In genomic region chr7:27859301-27860251, GRCm38 (mm10) we compare ENCODE assay signal across 8 mouse cellular contexts. TPM values are rescaled to one million over a fixed set of nuclear protein-coding genes. Genes with fewer than 3 reads are reported as not detected.
A peak's percentile ranks its signal among the peaks of the same experiment; 100 is the strongest.
DNase-seq lines count a peak whose midpoint lies in the region; ATAC-seq and TF ChIP-seq lines count a peak whose summit lies in the region.

No protein-coding gene starts in this region.

- TF ChIP-seq EP300 in CH12.LX (IDR thresholded peaks at IDR 0.05; ENCODE audit: low read length) = no peak

- H3K4me2 ChIP-seq in CH12.LX (ENCODE audit: insufficient read depth, low read depth, poor library complexity, severe bottlenecking) = peak overlapping the region; percentile 94
- peak overlapping the region; percentile 83 for H3K4me2 ChIP-seq in forebrain, embryonic 11.5 days (ENCODE audit: low read depth, low read length, severe bottlenecking)
- H3K4me2 ChIP-seq in intestine, embryonic 14.5 days (ENCODE audit: low read length) = peak overlapping the region; percentile 73

- intact Hi-C loops in gastrocnemius, postnatal 14 days (cut with DNase I; ENCODE audit: low total_unique reads) = no loop called here

- ATAC-seq in forebrain, embryonic 11.5 days (replicated peaks; ENCODE audit: low FRiP score) = no peak
- ATAC-seq in intestine, embryonic 14.5 days (replicated peaks; ENCODE audit: low FRiP score, low TSS enrichment, low read depth) = peak; percentile 2; the same call in 1 of the 2 replicates

- H3K79me2 ChIP-seq in CH12.LX (replicated peaks; ENCODE audit: control insufficient read depth, extremely low read depth, insufficient read depth, poor library complexity, severe bottlenecking) = peaks cover 8% of the 10 kb centered on the region

- WGBS in forebrain, embryonic 11.5 days = 32% methylated on average over 10 of the region's 10 CpGs
- 21% methylated on average over 10 of the region's 10 CpGs for WGBS in intestine, embryonic 14.5 days
- WGBS in midbrain, embryonic 10.5 days = 38% methylated on average over 10 of the region's 10 CpGs

- TF ChIP-seq CTCF in CH12.LX (conservative IDR thresholded peaks at IDR 0.05 in 1 of 2, IDR thresholded peaks at IDR 0.05 in 1 of 2; ENCODE audit: low read depth in 2 of 2, low read length in 2 of 2) = no peak

- dilution Hi-C loops in CH12.LX (cut with MboI; ENCODE audit: extremely low pct_ligation_motif_present, extremely low pct_unique_long_range_greater_than_20kb, low sequenced_read_pairs) = no loop called here

- peak overlapping the region; percentile 67 for H3K27ac ChIP-seq in CH12.LX (ENCODE audit: insufficient read depth, low read depth)
- no peak overlapping the region for H3K27ac ChIP-seq in forebrain, embryonic 11.5 days (ENCODE audit: low read depth, low read length)
- peak overlapping the region; percentile 87 for H3K27ac ChIP-seq in intestine, embryonic 14.5 days (ENCODE audit: low read depth)
- peak overlapping the region; percentile 90 for H3K27ac ChIP-seq in midbrain, embryonic 10.5 days (replicated peaks)

- TF ChIP-seq RAD21 in CH12.LX (IDR thresholded peaks at IDR 0.05; ENCODE audit: low read depth, low read length) = no peak

- peaks cover 4 to 12% of the 10 kb centered on the region in 2 experiments for H3K4me1 ChIP-seq in CH12.LX (ENCODE audit: control insufficient read depth in 1 of 2, insufficient read depth in 2 of 2)
- peaks cover 4% of the 10 kb centered on the region; the same call in 1 of the 2 replicates for H3K4me1 ChIP-seq in forebrain, embryonic 11.5 days (replicated peaks; ENCODE audit: control insufficient read depth, insufficient read depth, low read length)
- H3K4me1 ChIP-seq in intestine, embryonic 14.5 days (replicated peaks; ENCODE audit: control insufficient read depth, insufficient read depth, low read length) = peaks cover 12% of the 10 kb centered on the region
- peaks cover 22% of the 10 kb centered on the region for H3K4me1 ChIP-seq in midbrain, embryonic 10.5 days

- in situ Hi-C loops in CH12.LX (cut with MboI; ENCODE audit: low pct_ligation_motif_present, low pct_unique_long_range_greater_than_20kb, low sequenced_read_pairs) = no loop called here

- no peak for TF ChIP-seq POLR2A in CH12.LX (IDR thresholded peaks at IDR 0.05; ENCODE audit: low read depth, low read length)

- peaks cover 11 to 12% of the 10 kb centered on the region in 2 experiments for H3K36me3 ChIP-seq in CH12.LX (replicated peaks in 1 of 2; ENCODE audit: control insufficient read depth in 1 of 2, insufficient read depth in 1 of 2, low read length in 1 of 2)
- no peaks in the 10 kb centered on the region for H3K36me3 ChIP-seq in forebrain, embryonic 11.5 days (ENCODE audit: control insufficient read depth, insufficient read depth, low read length)
- H3K36me3 ChIP-seq in intestine, embryonic 14.5 days (ENCODE audit: control insufficient read depth, insufficient read depth, low read length) = peaks cover 9% of the 10 kb centered on the region
- H3K36me3 ChIP-seq in midbrain, embryonic 10.5 days = peaks cover 36% of the 10 kb centered on the region

- H3K4me3 ChIP-seq in CH12.LX (replicated peaks in 1 of 3; ENCODE audit: low read depth in 2 of 3, low read length in 2 of 3, poor library complexity in 1 of 3) = peak overlapping the region; percentile 72 to 86 (median 81)
- peak overlapping the region; percentile 58 for H3K4me3 ChIP-seq in forebrain, embryonic 11.5 days (ENCODE audit: low read depth, low read length)
- peak overlapping the region; percentile 68 for H3K4me3 ChIP-seq in intestine, embryonic 14.5 days (ENCODE audit: low read depth, low read length)
- peak overlapping the region; percentile 78 for H3K4me3 ChIP-seq in midbrain, embryonic 10.5 days

- H3K9ac ChIP-seq in CH12.LX (ENCODE audit: insufficient read depth, low read depth) = peak overlapping the region; percentile 84
- H3K9ac ChIP-seq in forebrain, embryonic 11.5 days (ENCODE audit: low read length) = peak overlapping the region; percentile 74
- H3K9ac ChIP-seq in intestine, embryonic 14.5 days (ENCODE audit: low read length) = peak overlapping the region; percentile 69

- no peaks in the 10 kb centered on the region for H3K27me3 ChIP-seq in CH12.LX (replicated peaks)
- no peaks in the 10 kb centered on the region for H3K27me3 ChIP-seq in forebrain, embryonic 11.5 days (ENCODE audit: control insufficient read depth, insufficient read depth, low read length)
- H3K27me3 ChIP-seq in intestine, embryonic 14.5 days (replicated peaks; ENCODE audit: control insufficient read depth, insufficient read depth, low read length) = no peaks in the 10 kb centered on the region
- no peaks in the 10 kb centered on the region for H3K27me3 ChIP-seq in midbrain, embryonic 10.5 days (ENCODE audit: low read depth, poor library complexity, severe bottlenecking)

- H3K9me3 ChIP-seq in CH12.LX (replicated peaks; ENCODE audit: low read length) = peaks cover 2% of the 10 kb centered on the region
- H3K9me3 ChIP-seq in forebrain, embryonic 11.5 days (ENCODE audit: control insufficient read depth, low read length) = no peaks in the 10 kb centered on the region; the same call in 1 of the 2 replicates
- no peaks in the 10 kb centered on the region for H3K9me3 ChIP-seq in intestine, embryonic 14.5 days (ENCODE audit: control insufficient read depth, low read length)
- H3K9me3 ChIP-seq in midbrain, embryonic 10.5 days (replicated peaks) = peaks cover 5% of the 10 kb centered on the region; the same call in 1 of the 2 replicates

- DNase-seq in cerebellum, postnatal 25 days = peak; percentile 16 to 41
- no peak for DNase-seq in cerebellum, postnatal 4 days (ENCODE audit: low spot score in 2 of 2)
- peak; percentile 10 for DNase-seq in CH12.LX (ENCODE audit: extremely low read depth)
- DNase-seq in forebrain, embryonic 11.5 days (ENCODE audit: low spot score) = no peak
- no peak for DNase-seq in intestine, embryonic 14.5 days (ENCODE audit: low spot score)
- DNase-seq in midbrain, embryonic 10.5 days (ENCODE audit: low spot score) = peak; percentile 16
- no peak for DNase-seq in gastrocnemius, postnatal 14 days
- no peak for DNase-seq in frontal cortex, adult 2 months (ENCODE audit: extremely low spot score in 1 of 2, low spot score in 1 of 2)

TF ChIP-seq in CH12.LX, 34 proteins besides CTCF, POLR2A, EP300 and RAD21:
- no peak for TF ChIP-seq CHD1 (IDR thresholded peaks at IDR 0.05; ENCODE audit: low read depth, low read length)
- 0 out of 2 replicates have a peak, but pooled peaks have one; percentile 37 for TF ChIP-seq MEF2A (IDR thresholded peaks at IDR 0.05; ENCODE audit: borderline replicate concordance, low read depth, low read length)
- TF ChIP-seq ZNF384 (IDR thresholded peaks at IDR 0.05; ENCODE audit: low read depth, low read length) = peak; percentile 94
TF ChIP-seq in CH12.LX: peak in this region for 2.

RNA-seq across cellular contexts. Expression of gene Zfp607a, which starts 2.2 kb away (rescaled TPM):
- 7.0 and 7.8 TPM in 2 replicates for total RNA-seq in CH12.LX (2012; rRNA removed)
- 5.7 and 5.8 TPM in 2 replicates for total RNA-seq in CH12.LX (2014; rRNA removed)
- 6.7 and 6.8 TPM in 2 replicates for polyA plus RNA-seq in CH12.LX (2012; ENCODE audit: insufficient read length, low read depth)
- 4.4 and 4.7 TPM in 2 replicates for polyA plus RNA-seq in forebrain, embryonic 11.5 days (2014; fragmentation: Nextera tagmentation; extraction: Ambion mirVana)
- 4.3 and 5.0 TPM in 2 replicates for polyA plus RNA-seq in intestine, embryonic 14.5 days (2014; fragmentation: Nextera tagmentation; extraction: Ambion mirVana)
- 3.9 and 4.3 TPM in 2 replicates for polyA plus RNA-seq in midbrain, embryonic 10.5 days (2016; fragmentation: Nextera tagmentation; extraction: Ambion mirVana)
- 1 to 10 TPM; 1.7 to 2.0 TPM for total RNA-seq in gastrocnemius, postnatal 14 days (2021)
- 0.61 and 0.98 TPM in 2 replicates for polyA plus RNA-seq in frontal cortex, adult 2 months (2012; rRNA removed)

RNA-seq across cellular contexts. Expression of gene Zfp59, which starts 21.2 kb away (rescaled TPM):
- total RNA-seq in CH12.LX (2012; rRNA removed) (4.0 and 5.0 TPM in 2 replicates), CH12.LX (2014; rRNA removed) (5.9 and 6.5 TPM in 2 replicates)
- 3.4 and 4.0 TPM in 2 replicates for polyA plus RNA-seq in CH12.LX (2012; ENCODE audit: insufficient read length, low read depth)
- 12.8 and 13.9 TPM in 2 replicates for polyA plus RNA-seq in forebrain, embryonic 11.5 days (2014; fragmentation: Nextera tagmentation; extraction: Ambion mirVana)
- 7.4 and 10.4 TPM in 2 replicates for polyA plus RNA-seq in intestine, embryonic 14.5 days (2014; fragmentation: Nextera tagmentation; extraction: Ambion mirVana)
- 9.9 and 11.1 TPM in 2 replicates for polyA plus RNA-seq in midbrain, embryonic 10.5 days (2016; fragmentation: Nextera tagmentation; extraction: Ambion mirVana)
- 1 to 10 TPM; 1.5 to 1.8 TPM for total RNA-seq in gastrocnemius, postnatal 14 days (2021)
- 3.5 and 3.8 TPM in 2 replicates for polyA plus RNA-seq in frontal cortex, adult 2 months (2012; rRNA removed)

RNA-seq across cellular contexts. Expression of gene Zfp626, which starts 52.6 kb away (rescaled TPM):
- 3.6 and 3.9 TPM in 2 replicates for total RNA-seq in CH12.LX (2012; rRNA removed)
- 5.5 and 6.5 TPM in 2 replicates for total RNA-seq in CH12.LX (2014; rRNA removed)
- 3.6 and 4.4 TPM in 2 replicates for polyA plus RNA-seq in CH12.LX (2012; ENCODE audit: insufficient read length, low read depth)
- 3.1 and 3.3 TPM in 2 replicates for polyA plus RNA-seq in forebrain, embryonic 11.5 days (2014; fragmentation: Nextera tagmentation; extraction: Ambion mirVana)
- 1.8 TPM in 2 replicates for polyA plus RNA-seq in intestine, embryonic 14.5 days (2014; fragmentation: Nextera tagmentation; extraction: Ambion mirVana)
- polyA plus RNA-seq in midbrain, embryonic 10.5 days (2016; fragmentation: Nextera tagmentation; extraction: Ambion mirVana) = 1.9 and 2.1 TPM in 2 replicates
- 1 to 10 TPM; 3.0 TPM for total RNA-seq in gastrocnemius, postnatal 14 days (2021)
- polyA plus RNA-seq in frontal cortex, adult 2 months (2012; rRNA removed) = 3.6 and 5.0 TPM in 2 replicates

Comparison
In these comparisons a context has a peak if more than half of its experiments do, and no peak if none do; other contexts are left out.
1. DNase-seq: peak in cerebellum, postnatal 25 days (2 of 2), CH12.LX (single experiment) and midbrain, embryonic 10.5 days (single experiment); none in cerebellum, postnatal 4 days (0 of 2), forebrain, embryonic 11.5 days (single experiment), intestine, embryonic 14.5 days (single experiment), gastrocnemius, postnatal 14 days (single experiment) and frontal cortex, adult 2 months (0 of 2).
2. Peak in every context shown above with its lines, with median percentiles within 50 percentile points of each other: H3K4me2 ChIP-seq, H3K4me3 ChIP-seq and H3K9ac ChIP-seq.